9 mouse cellular contexts compared by ENCODE assay signal in the genomic region with DNA sequence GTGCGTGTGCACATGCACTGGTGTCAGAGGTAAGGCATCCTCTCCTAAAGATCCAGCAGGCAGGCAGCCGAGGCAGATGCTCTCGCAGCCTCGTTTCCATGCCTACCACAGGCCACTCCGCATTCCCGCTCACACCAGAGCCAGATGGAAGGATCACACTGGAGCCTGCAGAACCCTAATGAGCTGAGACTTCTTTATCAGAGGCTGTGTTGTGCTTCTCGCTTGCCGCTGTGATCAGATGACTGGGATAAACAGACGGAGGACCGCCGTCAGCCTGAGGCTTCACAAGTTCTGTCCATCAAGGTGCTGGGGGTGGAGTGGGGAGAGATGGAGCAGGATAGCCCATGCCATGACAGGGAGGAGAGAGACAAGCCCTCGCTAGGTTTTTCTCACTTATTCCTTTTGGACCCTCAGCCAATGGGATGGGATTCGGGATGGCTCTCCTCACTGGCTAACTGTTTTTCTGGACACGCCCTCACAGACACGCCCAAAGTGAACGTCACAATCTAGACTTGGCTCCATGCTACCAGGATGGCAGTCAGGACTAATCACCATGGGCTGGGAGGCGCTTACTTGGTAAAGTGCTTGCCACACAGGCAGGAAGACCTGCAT. TPM values are rescaled to one million over a fixed set of nuclear protein-coding genes. Genes with fewer than 3 reads are reported as not detected.
DNase-seq lines count a peak whose midpoint lies in the region; ATAC-seq and TF ChIP-seq lines count a peak whose summit lies in the region.
"Had no signal": no experiment of that assay in that cellular context is flagged by ENCODE, and none has a peak within 500 bp of the region (broad histone marks: within the 10 kb centered on the region; RNA-seq: fewer than 3 reads in every experiment).

No protein-coding gene starts in this region.

- peak overlapping the region; percentile 41; the same call in 1 of the 2 replicates for H3K27ac ChIP-seq in forebrain, embryonic 11.5 days (ENCODE audit: low read depth, low read length)
- no peak overlapping the region for H3K27ac ChIP-seq in thymus, adult 2 months (ENCODE audit: control insufficient read depth, insufficient read depth, low read length)

- H3K9ac ChIP-seq in forebrain, embryonic 11.5 days (ENCODE audit: low read length) = no peak overlapping the region

- H3K27me3 ChIP-seq in forebrain, embryonic 11.5 days (ENCODE audit: control insufficient read depth, insufficient read depth, low read length) = no peaks in the 10 kb centered on the region
- H3K27me3 ChIP-seq in thymus, adult 2 months (ENCODE audit: control insufficient read depth, insufficient read depth, low read length) = no peaks in the 10 kb centered on the region
- H3K27me3 ChIP-seq: CH12.LX had no signal

- H3K4me2 ChIP-seq in forebrain, embryonic 11.5 days (ENCODE audit: low read depth, low read length, severe bottlenecking) = peak overlapping the region; percentile 22; the same call in 1 of the 2 replicates

- no peak for TF ChIP-seq CTCF in thymus, adult 2 months (IDR thresholded peaks at IDR 0.05; ENCODE audit: borderline replicate concordance, control insufficient read depth, extremely low read depth, insufficient read depth, low read length, poor library complexity)

- no peak overlapping the region for H3K4me3 ChIP-seq in forebrain, embryonic 11.5 days (ENCODE audit: low read depth, low read length)
- H3K4me3 ChIP-seq in thymus, adult 2 months (ENCODE audit: control insufficient read depth, insufficient read depth, low read length) = no peak overlapping the region

- H3K4me1 ChIP-seq in forebrain, embryonic 11.5 days (replicated peaks; ENCODE audit: control insufficient read depth, insufficient read depth, low read length) = no peaks in the 10 kb centered on the region
- no peaks in the 10 kb centered on the region for H3K4me1 ChIP-seq in thymus, adult 2 months (replicated peaks; ENCODE audit: control insufficient read depth, insufficient read depth, low read length)

- TF ChIP-seq POLR2A in thymus, adult 2 months (IDR thresholded peaks at IDR 0.05; ENCODE audit: control insufficient read depth, extremely low read depth, insufficient read depth, low read length, poor library complexity) = no peak

- H3K36me3 ChIP-seq in forebrain, embryonic 11.5 days (ENCODE audit: control insufficient read depth, insufficient read depth, low read length) = no peaks in the 10 kb centered on the region
- no peaks in the 10 kb centered on the region for H3K36me3 ChIP-seq in thymus, adult 2 months (ENCODE audit: control insufficient read depth, insufficient read depth, low read length)

- no peaks in the 10 kb centered on the region for H3K9me3 ChIP-seq in forebrain, embryonic 11.5 days (ENCODE audit: control insufficient read depth, low read length)

- intact Hi-C loops in left cerebral cortex, postnatal 14 days (cut with DNase I) = no loop called here
- intact Hi-C loops in gastrocnemius, postnatal 14 days (cut with DNase I; ENCODE audit: low total_unique reads) = no loop called here

- DNase-seq in frontal cortex, adult 2 months (ENCODE audit: extremely low spot score in 1 of 2, low spot score in 1 of 2) = peak; percentile 20 to 59
- DNase-seq in frontal cortex, postnatal 14 days (ENCODE audit: low spot score in 2 of 2) = no peak
- DNase-seq in Muller cell, postnatal 12 days (ENCODE audit: inconsistent ontology term) = peak; percentile 57
- DNase-seq in forebrain, embryonic 11.5 days (ENCODE audit: low spot score) = no peak
- peak; percentile 57 to 81 for DNase-seq in left cerebral cortex, postnatal 14 days (ENCODE audit: low spot score in 2 of 2)
- peak; percentile 88 for DNase-seq in retina, postnatal 1 day
- no peak for DNase-seq in gastrocnemius, postnatal 14 days
- DNase-seq in thymus, adult 2 months = no peak

- ATAC-seq in forebrain, embryonic 11.5 days (replicated peaks; ENCODE audit: low FRiP score) = peak; percentile 56; the same call in 1 of the 2 replicates

- WGBS in forebrain, embryonic 11.5 days = 26% methylated on average over 17 of the region's 17 CpGs
- 87% methylated on average over 17 of the region's 17 CpGs for WGBS in thymus, adult 2 months

RNA-seq across cellular contexts. Expression of gene Tent5b, which starts 47.3 kb away (rescaled TPM):
- polyA plus RNA-seq in frontal cortex, adult 2 months (2012; rRNA removed) = 0.08 TPM in 2 replicates
- polyA plus RNA-seq in forebrain, embryonic 11.5 days (2014; fragmentation: Nextera tagmentation; extraction: Ambion mirVana) = 0.76 and 0.80 TPM in 2 replicates
- not detected for total RNA-seq in left cerebral cortex, postnatal 14 days (2021)
- 1 to 10 TPM in 1 of 2 experiments, under 1 TPM in 1; 0.21 to 1.0 TPM for total RNA-seq in gastrocnemius, postnatal 14 days (2021)
- 0.40 and 0.86 TPM in 2 replicates for polyA plus RNA-seq in thymus, adult 2 months (2012; rRNA removed)
- total RNA-seq: CH12.LX had no signal

Comparison
In these comparisons a context has a peak if more than half of its experiments do, and no peak if none do; other contexts are left out.
1. DNase-seq: peak in frontal cortex, adult 2 months (2 of 2), Muller cell, postnatal 12 days (single experiment), left cerebral cortex, postnatal 14 days (2 of 2) and retina, postnatal 1 day (single experiment); none in frontal cortex, postnatal 14 days (0 of 2), forebrain, embryonic 11.5 days (single experiment), gastrocnemius, postnatal 14 days (single experiment) and thymus, adult 2 months (single experiment).